Mouse (Mus musculus): Measurements from ENCODE around the gene Tbc1d12.

DNA sequence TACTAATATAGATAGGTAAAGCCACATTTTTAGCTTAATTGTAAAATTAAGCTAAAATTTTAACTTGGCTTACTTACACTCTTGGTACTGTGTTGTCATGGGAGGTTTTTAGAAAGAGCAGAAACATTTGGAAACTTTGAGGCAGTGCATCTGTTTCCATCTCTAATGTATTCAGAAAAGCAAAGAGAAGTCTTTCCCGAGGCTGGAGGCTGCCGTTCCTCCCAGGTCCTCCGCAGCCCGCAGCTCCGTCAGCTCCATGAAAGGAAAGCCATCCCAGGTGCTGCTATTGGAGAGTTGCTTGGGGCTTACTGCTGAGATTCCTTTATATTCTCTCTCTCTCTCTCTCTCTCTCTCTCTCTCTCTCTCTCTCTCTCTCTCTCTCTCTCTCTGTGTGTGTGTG is 8.4 kb downstream of the Tbc1d12 start:
- TF ChIP-seq POLR2A (IDR thresholded peaks at IDR 0.05; ENCODE audit: control insufficient read depth in 1 of 2, insufficient read depth in 1 of 2, low read depth in 1 of 2, low read length in 2 of 2, poor library complexity in 1 of 2) (no peak), BHLHE40 (IDR thresholded peaks at IDR 0.05; ENCODE audit: borderline replicate concordance, low read depth, low read length) (no peak), EP300 (IDR thresholded peaks at IDR 0.05; ENCODE audit: low read depth in 1 of 2, low read length in 2 of 2) (peak in 1 of 2 experiments; percentile 54; a peak in 2 of 4 replicates), SMC3 (IDR thresholded peaks at IDR 0.05; ENCODE audit: low read depth, low read length) (no peak), CTCF (IDR thresholded peaks at IDR 0.05 in 2 of 3, conservative IDR thresholded peaks at IDR 0.05 in 1 of 3; ENCODE audit: control insufficient read depth in 1 of 3, insufficient read depth in 1 of 3, low read depth in 2 of 3, low read length in 3 of 3, poor library complexity in 1 of 3, severe bottlenecking in 1 of 3) (no peak), ZC3H11A (IDR thresholded peaks at IDR 0.05; ENCODE audit: low read depth, low read length) (no peak), NELFE (IDR thresholded peaks at IDR 0.05; ENCODE audit: low read depth, low read length) (no peak), MEF2A (IDR thresholded peaks at IDR 0.05; ENCODE audit: extremely low read depth, insufficient replicate concordance, low read depth, low read length, poor library complexity, severe bottlenecking) (no peak), TCF12 (IDR thresholded peaks at IDR 0.05; ENCODE audit: low read depth, low read length) (no peak), CHD2 (IDR thresholded peaks at IDR 0.05; ENCODE audit: low read length) (no peak), ZMIZ1 (IDR thresholded peaks at IDR 0.05; ENCODE audit: low read depth, low read length) (no peak), E2F4 (IDR thresholded peaks at IDR 0.05; ENCODE audit: borderline replicate concordance, low read depth, low read length) (no peak)

Measured in MEL (cell line).